Mouse (Mus musculus) forebrain, embryonic 12.5 days (tissue): Measurements from ENCODE around the gene Tnnt3. TPM values are rescaled to one million over a fixed set of nuclear protein-coding genes. Genes with fewer than 3 reads are reported as not detected.
A peak's percentile ranks its signal among the peaks of the same experiment; 100 is the strongest.

Experiments
- ATAC-seq: fragments of 200-750 bp; cut with Nextera tagmentation; 2 replicates; pipeline ENCODE4 v1.8.0; 2017; ENCODE audit warnings: moderate TSS enrichment; ENCODE audit not compliant: low FRiP score
- H3K27ac ChIP-seq: fragments of 300-500 bp; sonication (generic); 2 replicates; pipeline ENCODE4 v1.5.1; 2016; ENCODE audit warnings: mild to moderate bottlenecking
- H3K27me3 ChIP-seq: fragments of 300-500 bp; sonication (generic); 2 replicates; pipeline ENCODE4 v1.6.1; 2016; ENCODE audit warnings: mild to moderate bottlenecking
- H3K36me3 ChIP-seq: fragments of 300-500 bp; sonication (generic); replicated peaks from 2 replicates; pipeline ENCODE4 v1.6.1; 2016; ENCODE audit warnings: mild to moderate bottlenecking
- H3K4me1 ChIP-seq: fragments of 300-500 bp; sonication (generic); 2 replicates; pipeline ENCODE4 v1.6.1; 2016
- H3K4me2 ChIP-seq: fragments of 300-500 bp; sonication (generic); 2 replicates; pipeline ENCODE4 v1.6.1; 2016; ENCODE audit warnings: mild to moderate bottlenecking, moderate library complexity
- H3K4me3 ChIP-seq: fragments of 300-500 bp; sonication (generic); replicated peaks from 2 replicates; pipeline ENCODE4 v1.5.1; 2016; ENCODE audit warnings: mild to moderate bottlenecking
- H3K9ac ChIP-seq: fragments of 300-500 bp; sonication (generic); 2 replicates; pipeline ENCODE4 v1.6.1; 2016; ENCODE audit warnings: mild to moderate bottlenecking
- H3K9me3 ChIP-seq: fragments of 300-500 bp; sonication (generic); 2 replicates; pipeline ENCODE4 v1.6.1; 2016
- WGBS: fragments of 180-500 bp; shearing (Covaris S2); methylation state at CpG from one replicate; pipeline ENCODE4 v1.1.7; 2016; 5-methylcytosine and 5-hydroxymethylcytosine counted together
- polyA plus RNA-seq: library from polyadenylated mRNA; unstranded; fragments of >200 nt; fragmentation: Nextera tagmentation; extraction: Ambion mirVana; gene quantifications from 2 replicates; pipeline ENCODE4 v1.2.1, GENCODE M21; 2016

Gene Tnnt3
- polyA plus RNA-seq, 1 experiment from 2014 or later, result 0.78 TPM

DNA sequence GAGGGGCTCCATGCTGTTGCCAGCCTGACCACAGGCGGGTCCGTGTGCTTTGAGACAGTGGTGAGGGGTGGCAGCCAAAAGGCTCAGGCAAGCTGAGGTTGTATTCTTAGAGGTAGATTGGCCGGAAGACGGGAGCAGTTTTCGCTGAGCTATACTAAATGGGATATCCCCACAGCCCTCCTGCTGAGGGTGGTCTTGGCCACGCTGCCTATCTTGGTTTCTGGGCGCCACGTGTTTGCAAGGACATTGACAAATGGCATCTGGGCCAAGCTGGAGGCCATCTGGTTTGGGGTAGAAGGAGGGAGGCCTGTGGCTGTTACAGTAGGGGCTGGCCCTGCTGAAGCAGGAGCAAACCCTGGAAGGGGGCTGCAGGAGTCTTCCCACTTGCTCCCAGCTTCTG, 5.1 kb upstream of the Tnnt3 start:
- no peaks in the 10 kb centered on the region for H3K9me3 ChIP-seq
- H3K27me3 ChIP-seq, result no peaks in the 10 kb centered on the region
- 87% methylated on average over 8 of the region's 8 CpGs for WGBS
- H3K27ac ChIP-seq, result no peak overlapping the region
- no peak overlapping the region for H3K4me3 ChIP-seq
- no peaks in the 10 kb centered on the region for H3K36me3 ChIP-seq
- no peak for ATAC-seq
- no peak overlapping the region for H3K9ac ChIP-seq
- no peaks in the 10 kb centered on the region for H3K4me1 ChIP-seq
- H3K4me2 ChIP-seq, result no peak overlapping the region

DNA sequence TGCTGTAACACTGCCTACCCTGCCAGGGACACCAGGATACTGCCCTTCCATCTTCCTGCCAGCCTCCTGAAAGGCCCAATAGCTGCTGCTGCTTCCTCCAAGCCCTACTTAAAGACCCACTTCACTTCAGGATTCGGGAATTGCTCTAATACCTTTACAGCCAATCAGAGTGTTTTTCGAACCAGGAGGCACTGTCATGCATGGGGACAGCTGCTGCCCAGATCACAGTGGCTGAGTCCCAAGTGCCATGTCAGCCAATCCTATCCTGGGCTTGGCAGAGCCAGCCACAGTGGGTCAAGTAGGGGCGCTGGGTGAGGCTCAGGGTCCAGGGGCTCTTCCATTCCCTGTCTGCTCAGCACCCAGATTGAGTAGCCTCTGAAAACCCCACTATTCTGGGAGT, 2.5 kb upstream of the Tnnt3 start:
- no peak overlapping the region for H3K4me3 ChIP-seq
- H3K4me1 ChIP-seq, result no peaks in the 10 kb centered on the region
- no peak overlapping the region for H3K4me2 ChIP-seq
- WGBS, result 75% methylated on average over 3 of the region's 3 CpGs
- H3K27me3 ChIP-seq, result no peaks in the 10 kb centered on the region
- no peaks in the 10 kb centered on the region for H3K9me3 ChIP-seq
- no peak overlapping the region for H3K27ac ChIP-seq
- no peak for ATAC-seq
- H3K9ac ChIP-seq, result no peak overlapping the region
- no peaks in the 10 kb centered on the region for H3K36me3 ChIP-seq

GRCm38 (mm10) chr7:142496800-142497199, 1.8 kb upstream of the Tnnt3 start:
- ATAC-seq, result no peak
- Histone ChIP-seq H3K4me3 (no peak overlapping the region), H3K4me1 (no peaks in the 10 kb centered on the region), H3K27me3 (no peaks in the 10 kb centered on the region), H3K36me3 (no peaks in the 10 kb centered on the region), H3K27ac (no peak overlapping the region), H3K4me2 (no peak overlapping the region), H3K9me3 (no peaks in the 10 kb centered on the region), H3K9ac (no peak overlapping the region)
- WGBS, result 80% methylated on average over 5 of the region's 5 CpGs

DNA sequence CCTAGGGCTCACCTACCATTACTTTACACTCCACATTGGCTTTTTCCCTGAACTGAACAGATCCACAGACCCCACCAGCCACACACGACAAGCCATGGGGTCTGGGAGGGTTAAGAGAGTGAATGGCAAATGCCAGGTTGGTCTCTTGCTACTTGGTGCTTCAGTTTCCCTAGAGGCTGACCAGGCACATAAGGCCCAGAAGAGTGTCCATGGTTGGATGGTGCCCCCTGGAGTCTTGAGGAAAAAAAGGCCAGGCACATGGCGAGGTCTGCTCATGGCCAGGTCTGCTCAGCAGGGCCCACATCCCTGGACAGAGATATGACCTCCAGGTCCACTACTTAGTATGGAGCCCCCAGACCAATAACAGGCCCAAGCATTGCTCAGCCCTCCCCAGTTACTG, 861 bp upstream of the Tnnt3 start:
- no peak for ATAC-seq
- H3K4me1 ChIP-seq, result no peaks in the 10 kb centered on the region
- H3K4me2 ChIP-seq, result no peak overlapping the region
- H3K4me3 ChIP-seq, result no peak overlapping the region
- no peak overlapping the region for H3K27ac ChIP-seq
- no peaks in the 10 kb centered on the region for H3K36me3 ChIP-seq
- no peak overlapping the region for H3K9ac ChIP-seq
- 94% methylated on average over 2 of the region's 2 CpGs for WGBS
- no peaks in the 10 kb centered on the region for H3K27me3 ChIP-seq
- H3K9me3 ChIP-seq, result no peaks in the 10 kb centered on the region

DNA sequence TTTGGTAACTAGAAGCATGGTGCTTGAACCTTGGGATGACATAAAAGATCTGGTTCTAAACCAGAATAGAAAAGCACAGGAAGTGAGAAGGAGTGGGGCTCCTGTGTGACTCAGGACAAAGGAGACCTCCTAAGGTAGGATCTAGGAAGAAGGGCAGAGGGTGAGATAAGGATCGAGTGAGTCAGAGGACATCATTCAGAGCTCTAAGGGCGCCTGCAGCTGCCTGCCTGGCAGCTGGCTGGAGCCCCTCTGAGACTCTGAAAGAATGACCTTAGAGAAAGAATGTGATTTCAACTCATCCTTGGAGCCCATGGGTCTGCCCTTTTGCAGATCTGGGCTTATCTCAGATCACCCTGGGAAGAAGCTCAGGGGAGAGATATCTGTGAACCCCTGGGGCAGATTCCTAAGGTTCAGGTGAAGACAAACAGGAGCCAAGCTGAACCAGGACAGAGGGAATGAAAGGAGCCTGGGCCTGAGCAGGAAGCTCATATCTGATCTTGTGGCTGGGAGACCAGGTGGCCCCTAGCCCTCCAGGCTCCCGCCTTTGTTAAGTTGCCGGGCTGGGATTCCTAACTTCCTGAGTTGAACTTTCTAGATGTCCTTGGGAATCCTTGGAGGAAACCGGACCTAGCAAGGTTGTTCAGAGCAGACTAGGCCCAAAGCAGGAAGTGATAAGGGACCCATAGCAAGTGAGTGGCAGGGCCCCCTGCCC, 530 bp downstream of the Tnnt3 start:
- no peak for ATAC-seq
- no peak overlapping the region for H3K27ac ChIP-seq
- H3K4me2 ChIP-seq, result no peak overlapping the region
- WGBS, result 83% methylated on average over 5 of the region's 5 CpGs
- H3K9ac ChIP-seq, result no peak overlapping the region
- H3K4me1 ChIP-seq, result no peaks in the 10 kb centered on the region
- H3K4me3 ChIP-seq, result no peak overlapping the region
- no peaks in the 10 kb centered on the region for H3K9me3 ChIP-seq
- H3K36me3 ChIP-seq, result no peaks in the 10 kb centered on the region
- no peaks in the 10 kb centered on the region for H3K27me3 ChIP-seq

DNA sequence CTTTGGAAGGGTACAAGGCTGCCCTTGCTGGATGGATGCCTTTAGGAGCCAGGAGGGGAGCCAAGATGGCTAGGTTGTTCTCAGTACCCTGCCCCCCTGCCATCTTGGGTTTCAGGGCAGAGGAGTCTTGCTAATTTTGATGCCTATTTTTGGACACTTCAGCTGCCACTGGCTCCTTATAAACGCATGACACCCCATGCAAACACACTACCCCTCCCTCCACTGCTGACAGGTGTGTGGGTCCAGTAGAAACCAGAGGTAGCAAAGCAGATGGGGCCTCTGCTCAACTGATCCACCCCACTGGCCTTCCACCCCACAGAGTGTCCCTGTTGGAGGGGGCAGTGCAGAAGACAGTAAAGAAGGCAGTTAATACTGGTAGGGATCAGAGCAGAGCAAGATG, 1.4 kb downstream of the Tnnt3 start:
- no peak overlapping the region for H3K27ac ChIP-seq
- H3K36me3 ChIP-seq, result no peaks in the 10 kb centered on the region
- H3K9ac ChIP-seq, result no peak overlapping the region
- H3K4me3 ChIP-seq, result no peak overlapping the region
- 83% methylated on average over 1 of the region's 1 CpGs for WGBS
- ATAC-seq, result no peak
- no peaks in the 10 kb centered on the region for H3K27me3 ChIP-seq
- H3K4me1 ChIP-seq, result no peaks in the 10 kb centered on the region
- H3K4me2 ChIP-seq, result no peak overlapping the region
- H3K9me3 ChIP-seq, result no peaks in the 10 kb centered on the region

DNA sequence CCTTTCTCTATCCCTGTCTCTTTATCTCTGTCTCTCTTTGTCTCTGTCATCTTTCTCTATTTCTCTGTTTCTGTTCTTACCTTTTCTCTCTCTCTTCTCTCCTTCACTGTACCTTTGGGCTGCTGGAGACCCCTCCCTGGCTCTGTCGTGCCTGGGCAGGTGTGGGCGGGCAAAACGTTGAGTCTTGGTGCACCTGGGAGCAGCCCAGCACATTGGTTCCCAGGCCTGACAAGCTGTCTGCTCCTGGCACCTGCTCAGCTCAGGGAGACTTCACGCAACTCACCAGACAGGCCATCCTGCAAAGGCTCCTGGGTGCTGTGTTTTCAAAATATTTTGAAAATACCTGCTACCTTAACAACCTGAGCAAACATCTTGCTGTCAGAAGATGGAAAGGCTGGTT, 4.6 kb downstream of the Tnnt3 start:
- Histone ChIP-seq H3K4me3 (no peak overlapping the region), H3K4me2 (no peak overlapping the region), H3K4me1 (peaks cover 15% of the 10 kb centered on the region), H3K36me3 (no peaks in the 10 kb centered on the region), H3K27me3 (no peaks in the 10 kb centered on the region), H3K9me3 (no peaks in the 10 kb centered on the region), H3K9ac (no peak overlapping the region), H3K27ac (no peak overlapping the region)
- no peak for ATAC-seq
- 83% methylated on average over 4 of the region's 4 CpGs for WGBS

GRCm38 (mm10) chr7:142505942-142506341, 7.3 kb downstream of the Tnnt3 start:
- H3K4me2 ChIP-seq, result no peak overlapping the region
- H3K27ac ChIP-seq, result no peak overlapping the region
- 26% methylated on average over 2 of the region's 2 CpGs for WGBS
- H3K27me3 ChIP-seq, result no peaks in the 10 kb centered on the region
- no peaks in the 10 kb centered on the region for H3K9me3 ChIP-seq
- no peak overlapping the region for H3K4me3 ChIP-seq
- no peaks in the 10 kb centered on the region for H3K36me3 ChIP-seq
- 0 out of 2 replicates have a peak overlapping the region, but pooled peaks have one; percentile 17 for H3K9ac ChIP-seq
- peaks cover 28% of the 10 kb centered on the region for H3K4me1 ChIP-seq
- ATAC-seq, result peak; percentile 63

DNA sequence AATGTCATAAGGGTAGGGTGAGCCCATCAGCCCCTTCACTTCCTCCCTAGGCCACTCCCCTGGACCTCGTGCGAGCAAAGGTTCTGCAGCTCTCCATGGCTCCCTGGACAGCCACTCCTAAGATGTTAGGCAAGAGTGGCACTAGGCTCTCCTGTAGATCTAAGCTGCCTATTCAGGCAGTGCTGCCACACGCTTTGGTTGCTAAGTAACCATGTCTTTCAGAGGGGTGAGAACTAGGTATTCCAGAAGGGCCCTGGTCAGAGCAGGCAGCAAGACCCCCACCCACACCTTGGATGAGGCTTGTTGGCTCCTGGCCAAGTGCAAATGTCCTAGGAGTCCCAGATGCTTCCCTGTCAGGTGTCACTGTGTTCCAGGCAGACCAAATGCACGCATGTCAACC, 7.9 kb downstream of the Tnnt3 start:
- no peaks in the 10 kb centered on the region for H3K27me3 ChIP-seq
- WGBS, result 28% methylated on average over 4 of the region's 4 CpGs

DNA sequence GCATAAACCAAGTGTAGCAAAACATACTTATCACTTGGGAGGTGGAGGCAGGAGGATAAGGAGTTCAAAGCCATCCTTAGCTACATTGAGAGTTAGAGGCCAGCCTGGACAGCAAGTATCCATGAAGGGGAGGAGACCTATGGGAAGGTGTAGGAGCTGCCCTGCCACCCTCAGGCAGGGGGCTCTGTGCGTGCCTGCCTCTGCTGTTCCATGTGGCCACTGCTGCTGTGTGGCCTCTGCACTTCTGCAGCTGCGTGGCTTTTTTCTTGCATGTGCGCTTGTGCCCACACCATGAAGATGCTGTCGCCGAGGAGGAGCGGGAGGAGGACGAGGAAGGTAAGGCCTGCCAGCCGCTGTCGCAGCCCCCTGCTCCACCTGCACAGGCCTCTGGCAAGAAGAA, 8.8 kb downstream of the Tnnt3 start:
- 95% methylated on average over 9 of the region's 9 CpGs for WGBS
- H3K27ac ChIP-seq, result no peak overlapping the region
- H3K9ac ChIP-seq, result no peak overlapping the region
- no peak overlapping the region for H3K4me2 ChIP-seq
- ATAC-seq, result no peak
- H3K4me3 ChIP-seq, result no peak overlapping the region
- no peaks in the 10 kb centered on the region for H3K9me3 ChIP-seq
- H3K4me1 ChIP-seq, result peaks cover 28% of the 10 kb centered on the region
- no peaks in the 10 kb centered on the region for H3K36me3 ChIP-seq
- no peaks in the 10 kb centered on the region for H3K27me3 ChIP-seq

More for the DNA sequence above, 7.9 kb downstream of the Tnnt3 start:
- no peak overlapping the region for H3K4me3 ChIP-seq
- H3K27ac ChIP-seq, result 0 out of 2 replicates have a peak overlapping the region, but pooled peaks have one; percentile 25
- peak; percentile 63; the same call in 1 of the 2 replicates for ATAC-seq
- H3K4me2 ChIP-seq, result no peak overlapping the region
- no peaks in the 10 kb centered on the region for H3K9me3 ChIP-seq
- H3K36me3 ChIP-seq, result no peaks in the 10 kb centered on the region
- no peak overlapping the region for H3K9ac ChIP-seq
- peaks cover 28% of the 10 kb centered on the region for H3K4me1 ChIP-seq

- no peak for ATAC-seq
- no peak overlapping the region for H3K4me3 ChIP-seq
Measured at GRCm38 (mm10) chr7:142509518-142509917, 10.9 kb downstream of the Tnnt3 start.

GRCm38 (mm10) chr7:142510021-142510777, 11.6 kb downstream of the Tnnt3 start:
- no peaks in the 10 kb centered on the region for H3K36me3 ChIP-seq
- H3K9ac ChIP-seq, result no peak overlapping the region; the same call in 1 of the 2 replicates
- peaks cover 28% of the 10 kb centered on the region for H3K4me1 ChIP-seq
- peak overlapping the region; percentile 76 for H3K27ac ChIP-seq
- H3K9me3 ChIP-seq, result no peaks in the 10 kb centered on the region
- no peak overlapping the region for H3K4me3 ChIP-seq
- peak overlapping the region; percentile 22 for H3K4me2 ChIP-seq
- no peaks in the 10 kb centered on the region for H3K27me3 ChIP-seq
- no peak for ATAC-seq
- WGBS, result 15% methylated on average over 12 of the region's 12 CpGs

More at GRCm38 (mm10) chr7:142509518-142509917, 10.9 kb downstream of the Tnnt3 start:
- Histone ChIP-seq H3K4me2 (no peak overlapping the region), H3K9me3 (no peaks in the 10 kb centered on the region), H3K4me1 (peaks cover 28% of the 10 kb centered on the region), H3K36me3 (no peaks in the 10 kb centered on the region), H3K27ac (peak overlapping the region; percentile 76), H3K9ac (no peak overlapping the region), H3K27me3 (no peaks in the 10 kb centered on the region)
- WGBS, result 54% methylated on average over 14 of the region's 14 CpGs

DNA sequence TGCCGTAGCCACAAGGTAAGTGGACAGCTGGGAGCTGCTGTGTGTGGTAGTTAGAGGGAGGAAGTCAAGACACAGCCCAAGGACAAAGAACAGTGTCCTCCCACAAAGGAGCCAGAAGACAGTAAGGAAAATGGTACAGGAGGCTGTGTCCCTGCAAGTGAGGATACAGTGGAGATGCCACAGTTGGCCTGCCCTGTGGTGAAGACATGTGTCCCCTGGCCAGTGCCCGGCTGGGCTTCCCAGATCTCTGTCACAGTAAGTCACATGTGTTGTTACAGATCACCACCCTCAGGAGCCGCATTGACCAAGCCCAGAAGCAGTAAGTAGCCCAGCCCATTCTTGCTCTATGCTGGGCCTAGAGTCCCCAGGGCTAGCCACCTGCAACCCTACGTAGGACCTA, 15.4 kb downstream of the Tnnt3 start:
- Histone ChIP-seq H3K4me1 (peaks cover 29% of the 10 kb centered on the region), H3K9me3 (no peaks in the 10 kb centered on the region), H3K36me3 (no peaks in the 10 kb centered on the region), H3K4me3 (no peak overlapping the region), H3K9ac (no peak overlapping the region), H3K4me2 (no peak overlapping the region), H3K27me3 (no peaks in the 10 kb centered on the region), H3K27ac (no peak overlapping the region)
- 91% methylated on average over 4 of the region's 4 CpGs for WGBS
- no peak for ATAC-seq
